Mouse (Mus musculus): Measurements from ENCODE around the gene Tnr.

DNA sequence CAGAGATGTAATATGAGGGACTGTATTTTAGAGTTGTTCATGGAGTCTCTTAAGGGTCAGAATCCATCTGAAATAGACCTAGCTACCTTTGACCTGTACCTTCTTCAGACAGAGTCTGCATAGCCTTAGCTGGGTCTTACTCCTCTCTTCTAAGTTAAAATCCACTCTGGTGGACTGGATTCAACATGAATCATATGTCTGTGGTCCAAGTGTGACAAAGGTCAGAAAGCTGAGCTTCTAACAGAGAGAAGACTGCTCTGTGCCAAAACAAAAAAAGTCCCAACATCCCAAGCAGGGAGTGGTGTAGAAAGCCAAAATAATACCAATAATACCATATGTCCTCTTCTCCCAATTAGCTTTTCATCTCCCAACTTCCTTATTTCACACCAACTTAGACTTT is 444.8 kb downstream of the Tnr start:
- TF ChIP-seq POLR2A (IDR thresholded peaks at IDR 0.05; ENCODE audit: low read depth, low read length) (no peak), EP300 (IDR thresholded peaks at IDR 0.05; ENCODE audit: low read length) (no peak), RCOR1 (conservative IDR thresholded peaks at IDR 0.05; ENCODE audit: low read depth, low read length) (no peak), MAX (IDR thresholded peaks at IDR 0.05; ENCODE audit: low read length) (no peak), JUND (conservative IDR thresholded peaks at IDR 0.05; ENCODE audit: low read depth, low read length) (no peak), CTCF (conservative IDR thresholded peaks at IDR 0.05 in 1 of 2, IDR thresholded peaks at IDR 0.05 in 1 of 2; ENCODE audit: low read depth in 2 of 2, low read length in 2 of 2) (no peak)

Data from CH12.LX (cell line).